Mouse (Mus musculus): ENCODE data around the gene Gm853.
A peak's percentile ranks its signal among the peaks of the same experiment; 100 is the strongest.

GRCm38 (mm10) chr4:130188806-130189297 lies 33.3 kb downstream of the Gm853 start:
- TF ChIP-seq CTCF (IDR thresholded peaks at IDR 0.05; ENCODE audit: low read depth) (peak; percentile 99), EP300 (IDR thresholded peaks at IDR 0.05; ENCODE audit: low read depth) (no peak)
